Mouse (Mus musculus): Measurements from ENCODE around the gene Fam69a.
"Not testable (repeated sequence)": the region's sequence is repeated elsewhere in the genome, so short reads cannot be mapped to it uniquely, and the experiment has no call there.

Gene Fam69a

GRCm38 (mm10) chr5:107979901-107980300 lies 7.0 kb downstream of the Fam69a start:
- DNase-seq (ENCODE audit: low read depth, low spot score), result no peak

GRCm38 (mm10) chr5:107978289-107979035 lies 8.4 kb downstream of the Fam69a start:
- no peak for DNase-seq (ENCODE audit: low read depth, low spot score)

- DNase-seq (ENCODE audit: low read depth, low spot score), result no peak
Measured at GRCm38 (mm10) chr5:107977640-107978288, 9.1 kb downstream of the Fam69a start.

- no peak for DNase-seq (ENCODE audit: low read depth, low spot score)
Measured at GRCm38 (mm10) chr5:107973310-107973709, 13.6 kb downstream of the Fam69a start.

GRCm38 (mm10) chr5:107972444-107973272 lies 14.2 kb downstream of the Fam69a start:
- no peak for DNase-seq (ENCODE audit: low read depth, low spot score)

- DNase-seq (ENCODE audit: low read depth, low spot score), result no peak
Measured at GRCm38 (mm10) chr5:107971069-107971468, 15.8 kb downstream of the Fam69a start.

GRCm38 (mm10) chr5:107969818-107970217 lies 17.1 kb downstream of the Fam69a start:
- not testable (repeated sequence) for DNase-seq (ENCODE audit: low read depth, low spot score)

- DNase-seq (ENCODE audit: low read depth, low spot score), result no peak
Measured at GRCm38 (mm10) chr5:107968079-107968478, 18.8 kb downstream of the Fam69a start.

GRCm38 (mm10) chr5:107966841-107967457 lies 19.9 kb downstream of the Fam69a start:
- no peak for DNase-seq (ENCODE audit: low read depth, low spot score)

GRCm38 (mm10) chr5:107966156-107966555 lies 20.7 kb downstream of the Fam69a start:
- no peak for DNase-seq (ENCODE audit: low read depth, low spot score)

GRCm38 (mm10) chr5:107965355-107965991 lies 21.4 kb downstream of the Fam69a start:
- no peak for DNase-seq (ENCODE audit: low read depth, low spot score)

GRCm38 (mm10) chr5:107964031-107964758 lies 22.7 kb downstream of the Fam69a start:
- DNase-seq (ENCODE audit: low read depth, low spot score), result no peak

- DNase-seq (ENCODE audit: low read depth, low spot score), result no peak
Measured at GRCm38 (mm10) chr5:107961438-107962251, 25.2 kb downstream of the Fam69a start.

- no peak for DNase-seq (ENCODE audit: low read depth, low spot score)
Measured at GRCm38 (mm10) chr5:107960532-107961202, 26.2 kb downstream of the Fam69a start.

- no peak for DNase-seq (ENCODE audit: low read depth, low spot score)
Measured at GRCm38 (mm10) chr5:107959624-107960300, 27.1 kb downstream of the Fam69a start.

- no peak for DNase-seq (ENCODE audit: low read depth, low spot score)
Measured at GRCm38 (mm10) chr5:107950643-107951042, 36.2 kb downstream of the Fam69a start.

GRCm38 (mm10) chr5:107949607-107950006 lies 37.3 kb downstream of the Fam69a start:
- DNase-seq (ENCODE audit: low read depth, low spot score), result no peak

GRCm38 (mm10) chr5:107948899-107949298 lies 38.0 kb downstream of the Fam69a start:
- no peak for DNase-seq (ENCODE audit: low read depth, low spot score)

- DNase-seq (ENCODE audit: low read depth, low spot score), result no peak
Measured at GRCm38 (mm10) chr5:107947548-107947947, 39.3 kb downstream of the Fam69a start.
